Mouse (Mus musculus): ENCODE results near the gene Itga6. TPM values are rescaled to one million over a fixed set of nuclear protein-coding genes. Genes with fewer than 3 reads are reported as not detected.
A peak's percentile ranks its signal among the peaks of the same experiment; 100 is the strongest.
"Not testable (repeated sequence)": the region's sequence is repeated elsewhere in the genome, so short reads cannot be mapped to it uniquely, and the experiment has no call there.

Gene Itga6
- polyA plus RNA-seq, 1 experiment from 2014 or later: 27.7 TPM

- Histone ChIP-seq H3K27me3 (replicated peaks; ENCODE audit: control insufficient read depth, insufficient read depth, low read length) (no peaks in the 10 kb centered on the region), H3K9ac (ENCODE audit: low read length) (no peak overlapping the region), H3K27ac (ENCODE audit: low read depth, low read length) (no peak overlapping the region), H3K9me3 (replicated peaks; ENCODE audit: control insufficient read depth, low read length) (no peaks in the 10 kb centered on the region), H3K4me1 (ENCODE audit: control insufficient read depth, insufficient read depth, low read length) (no peaks in the 10 kb centered on the region), H3K4me3 (ENCODE audit: low read depth, low read length) (no peak overlapping the region), H3K36me3 (ENCODE audit: control insufficient read depth, insufficient read depth, low read length) (peaks cover 31% of the 10 kb centered on the region; the same call in 1 of the 2 replicates), H3K4me2 (ENCODE audit: low read length) (no peak overlapping the region)
- ATAC-seq (no peak), DNase-seq (ENCODE audit: low spot score) (no peak)
- 97% methylated on average over 8 of the region's 8 CpGs for WGBS
Observed at GRCm38 (mm10) chr2:71835556-71835955, 90.1 kb downstream of the Itga6 start.

DNA sequence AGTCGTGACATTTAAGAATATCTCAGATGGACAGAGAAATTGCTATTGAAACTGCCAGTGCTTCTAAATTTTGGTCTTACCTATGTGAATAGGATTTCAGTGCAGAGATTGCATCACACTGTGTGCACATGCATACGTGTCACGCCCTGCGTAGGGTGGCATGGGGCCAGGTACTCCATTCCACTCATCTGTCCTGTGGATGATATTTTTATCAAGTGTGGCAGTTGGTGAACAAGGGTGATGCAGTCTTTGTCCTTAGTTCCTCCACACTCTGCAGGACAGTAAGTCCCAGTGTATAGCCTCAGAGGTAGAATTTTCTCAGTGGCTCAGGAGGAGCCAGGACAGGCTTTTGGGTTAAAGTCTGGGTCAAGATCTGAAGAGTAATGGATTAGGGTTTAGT lies 90.8 kb downstream of the Itga6 start:
- no peak for ATAC-seq
- H3K27ac ChIP-seq (ENCODE audit: low read depth, low read length): no peak overlapping the region
- no peaks in the 10 kb centered on the region for H3K4me1 ChIP-seq (ENCODE audit: control insufficient read depth, insufficient read depth, low read length)
- H3K4me2 ChIP-seq (ENCODE audit: low read length): no peak overlapping the region
- 92% methylated on average over 4 of the region's 4 CpGs for WGBS
- peaks cover 36% of the 10 kb centered on the region; the same call in 1 of the 2 replicates for H3K36me3 ChIP-seq (ENCODE audit: control insufficient read depth, insufficient read depth, low read length)
- no peaks in the 10 kb centered on the region for H3K27me3 ChIP-seq (replicated peaks; ENCODE audit: control insufficient read depth, insufficient read depth, low read length)
- H3K9me3 ChIP-seq (replicated peaks; ENCODE audit: control insufficient read depth, low read length): no peaks in the 10 kb centered on the region
- DNase-seq (ENCODE audit: low spot score): no peak
- H3K9ac ChIP-seq (ENCODE audit: low read length): no peak overlapping the region
- H3K4me3 ChIP-seq (ENCODE audit: low read depth, low read length): no peak overlapping the region

GRCm38 (mm10) chr2:71837261-71837660 lies 91.8 kb downstream of the Itga6 start:
- Histone ChIP-seq H3K27me3 (replicated peaks; ENCODE audit: control insufficient read depth, insufficient read depth, low read length) (no peaks in the 10 kb centered on the region), H3K9me3 (replicated peaks; ENCODE audit: control insufficient read depth, low read length) (no peaks in the 10 kb centered on the region), H3K9ac (ENCODE audit: low read length) (no peak overlapping the region), H3K4me2 (ENCODE audit: low read length) (no peak overlapping the region), H3K4me1 (ENCODE audit: control insufficient read depth, insufficient read depth, low read length) (no peaks in the 10 kb centered on the region), H3K27ac (ENCODE audit: low read depth, low read length) (no peak overlapping the region), H3K36me3 (ENCODE audit: control insufficient read depth, insufficient read depth, low read length) (peaks cover 38% of the 10 kb centered on the region; the same call in 1 of the 2 replicates), H3K4me3 (ENCODE audit: low read depth, low read length) (no peak overlapping the region)
- WGBS: 58% methylated on average over 4 of the region's 4 CpGs
- ATAC-seq (no peak), DNase-seq (ENCODE audit: low spot score) (no peak)

GRCm38 (mm10) chr2:71837791-71838190 lies 92.4 kb downstream of the Itga6 start:
- Histone ChIP-seq H3K36me3 (ENCODE audit: control insufficient read depth, insufficient read depth, low read length) (peaks cover 43% of the 10 kb centered on the region; the same call in 1 of the 2 replicates), H3K4me2 (ENCODE audit: low read length) (no peak overlapping the region), H3K4me3 (ENCODE audit: low read depth, low read length) (no peak overlapping the region), H3K27me3 (replicated peaks; ENCODE audit: control insufficient read depth, insufficient read depth, low read length) (no peaks in the 10 kb centered on the region), H3K27ac (ENCODE audit: low read depth, low read length) (no peak overlapping the region), H3K9me3 (replicated peaks; ENCODE audit: control insufficient read depth, low read length) (no peaks in the 10 kb centered on the region), H3K4me1 (ENCODE audit: control insufficient read depth, insufficient read depth, low read length) (no peaks in the 10 kb centered on the region), H3K9ac (ENCODE audit: low read length) (no peak overlapping the region)
- DNase-seq (ENCODE audit: low spot score) (peak; percentile 83), ATAC-seq (no peak)
- 40% methylated on average over 6 of the region's 6 CpGs for WGBS

DNA sequence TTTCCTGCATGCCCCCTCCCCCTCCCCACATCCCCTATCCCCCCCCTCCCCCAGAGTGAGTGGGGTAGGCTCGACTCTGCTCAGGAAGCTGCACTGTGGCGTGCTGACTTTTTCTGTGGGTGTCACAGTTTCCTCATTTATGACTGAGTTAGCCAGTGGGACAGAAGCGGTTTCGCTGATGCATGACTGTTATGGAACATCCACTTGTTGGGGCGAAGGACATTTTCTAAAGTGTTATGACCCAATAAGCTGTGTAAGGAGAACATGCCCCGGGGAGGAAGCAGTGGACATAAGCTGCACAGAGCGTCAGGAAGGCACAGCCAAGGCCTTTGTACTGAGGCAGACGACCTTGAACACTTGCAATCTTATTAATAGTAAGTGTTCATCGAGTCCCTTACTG lies 97.9 kb downstream of the Itga6 start:
- Histone ChIP-seq H3K4me2 (ENCODE audit: low read length) (no peak overlapping the region), H3K4me1 (ENCODE audit: control insufficient read depth, insufficient read depth, low read length) (no peaks in the 10 kb centered on the region), H3K36me3 (ENCODE audit: control insufficient read depth, insufficient read depth, low read length) (peaks cover 65% of the 10 kb centered on the region), H3K9ac (ENCODE audit: low read length) (no peak overlapping the region), H3K27me3 (replicated peaks; ENCODE audit: control insufficient read depth, insufficient read depth, low read length) (no peaks in the 10 kb centered on the region), H3K9me3 (replicated peaks; ENCODE audit: control insufficient read depth, low read length) (no peaks in the 10 kb centered on the region), H3K27ac (ENCODE audit: low read depth, low read length) (no peak overlapping the region), H3K4me3 (ENCODE audit: low read depth, low read length) (no peak overlapping the region)
- DNase-seq (ENCODE audit: low spot score) (no peak), ATAC-seq (no peak)
- 87% methylated on average over 9 of the region's 9 CpGs for WGBS

- Histone ChIP-seq H3K9ac (ENCODE audit: low read length) (no peak overlapping the region), H3K4me1 (ENCODE audit: control insufficient read depth, insufficient read depth, low read length) (no peaks in the 10 kb centered on the region), H3K9me3 (replicated peaks; ENCODE audit: control insufficient read depth, low read length) (no peaks in the 10 kb centered on the region), H3K27me3 (replicated peaks; ENCODE audit: control insufficient read depth, insufficient read depth, low read length) (no peaks in the 10 kb centered on the region), H3K4me2 (ENCODE audit: low read length) (no peak overlapping the region), H3K4me3 (ENCODE audit: low read depth, low read length) (no peak overlapping the region), H3K27ac (ENCODE audit: low read depth, low read length) (no peak overlapping the region), H3K36me3 (ENCODE audit: control insufficient read depth, insufficient read depth, low read length) (peaks cover 65% of the 10 kb centered on the region)
- no peak for DNase-seq (ENCODE audit: low spot score)
- 91% methylated on average over 6 of the region's 6 CpGs for WGBS
- no peak for ATAC-seq
Observed at GRCm38 (mm10) chr2:71844906-71845305, 99.5 kb downstream of the Itga6 start.

- H3K27me3 ChIP-seq (replicated peaks; ENCODE audit: control insufficient read depth, insufficient read depth, low read length); H3K27ac ChIP-seq (ENCODE audit: low read depth, low read length); H3K9me3 ChIP-seq (replicated peaks; ENCODE audit: control insufficient read depth, low read length); DNase-seq (ENCODE audit: low spot score); H3K4me3 ChIP-seq (ENCODE audit: low read depth, low read length); H3K4me1 ChIP-seq (ENCODE audit: control insufficient read depth, insufficient read depth, low read length); H3K9ac ChIP-seq (ENCODE audit: low read length); H3K4me2 ChIP-seq (ENCODE audit: low read length): not testable (repeated sequence)
- peak; percentile 67 for ATAC-seq
- 2% methylated on average over 5 of the region's 8 CpGs for WGBS
- H3K36me3 ChIP-seq (ENCODE audit: control insufficient read depth, insufficient read depth, low read length): peaks cover 36% of the 10 kb centered on the region
Observed at GRCm38 (mm10) chr2:71852161-71852560, 106.7 kb downstream of the Itga6 start.

DNA sequence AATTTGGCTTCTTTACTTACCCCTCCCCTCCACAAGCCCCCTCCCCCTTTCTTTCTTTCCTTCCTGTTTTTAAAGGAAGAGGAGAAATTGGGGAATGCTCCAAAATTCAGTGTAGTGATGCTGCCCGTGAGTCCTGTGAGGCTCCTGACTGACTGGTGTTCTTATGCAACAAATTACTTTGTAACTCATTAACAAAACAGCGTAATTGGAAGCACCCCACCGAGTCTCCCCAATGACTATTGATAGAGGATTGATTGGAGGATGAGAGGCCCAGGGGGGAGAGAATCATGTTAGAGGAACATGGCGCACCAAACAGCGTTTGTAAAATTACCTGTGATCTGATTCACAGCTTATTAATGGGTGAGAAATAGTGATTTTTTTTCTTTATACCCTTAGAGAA lies 109.7 kb downstream of the Itga6 start:
- peaks cover 17% of the 10 kb centered on the region for H3K36me3 ChIP-seq (ENCODE audit: control insufficient read depth, insufficient read depth, low read length)
- DNase-seq (ENCODE audit: low spot score) (no peak), ATAC-seq (no peak)
- no peak overlapping the region for H3K27ac ChIP-seq (ENCODE audit: low read depth, low read length)
- H3K4me2 ChIP-seq (ENCODE audit: low read length): no peak overlapping the region
- H3K4me1 ChIP-seq (ENCODE audit: control insufficient read depth, insufficient read depth, low read length): no peaks in the 10 kb centered on the region
- H3K4me3 ChIP-seq (ENCODE audit: low read depth, low read length): no peak overlapping the region
- 40% methylated on average over 5 of the region's 5 CpGs for WGBS
- no peaks in the 10 kb centered on the region for H3K27me3 ChIP-seq (replicated peaks; ENCODE audit: control insufficient read depth, insufficient read depth, low read length)
- no peaks in the 10 kb centered on the region for H3K9me3 ChIP-seq (replicated peaks; ENCODE audit: control insufficient read depth, low read length)
- no peak overlapping the region for H3K9ac ChIP-seq (ENCODE audit: low read length)

DNA sequence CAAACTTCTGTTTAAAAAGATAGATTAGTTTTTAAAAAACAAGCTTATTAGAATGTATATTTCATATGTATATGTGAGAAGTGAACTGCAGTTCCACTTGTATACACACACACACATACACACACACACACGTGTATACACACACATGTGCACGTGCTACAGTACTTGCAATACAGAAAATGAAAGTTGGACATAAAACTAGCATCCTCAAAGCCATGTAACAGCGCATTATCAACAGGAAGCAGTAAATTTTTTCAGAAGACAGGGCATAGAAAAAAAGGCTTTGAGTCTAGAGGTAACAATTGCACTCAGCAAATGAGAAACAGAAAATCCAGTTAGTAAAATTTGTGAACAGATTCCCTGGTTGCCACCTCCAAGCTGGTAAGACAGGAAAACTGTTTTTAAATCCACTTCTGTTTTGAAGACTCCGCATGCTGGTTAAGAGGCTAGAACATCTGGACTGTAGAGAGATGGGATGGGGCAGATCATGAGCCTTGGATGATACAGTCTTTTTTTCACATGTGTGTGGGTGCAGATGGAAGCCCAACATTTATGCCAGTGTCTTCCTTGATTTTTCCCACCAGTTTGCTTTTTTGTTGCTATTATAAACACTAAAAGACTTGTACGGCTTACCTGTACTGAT lies 118.2 kb downstream of the Itga6 start:
- no peak for DNase-seq (ENCODE audit: low spot score)
- H3K36me3 ChIP-seq (ENCODE audit: control insufficient read depth, insufficient read depth, low read length): no peaks in the 10 kb centered on the region
- no peaks in the 10 kb centered on the region for H3K4me1 ChIP-seq (ENCODE audit: control insufficient read depth, insufficient read depth, low read length)
- no peak overlapping the region for H3K27ac ChIP-seq (ENCODE audit: low read depth, low read length)
- H3K9me3 ChIP-seq (replicated peaks; ENCODE audit: control insufficient read depth, low read length): no peaks in the 10 kb centered on the region
- no peaks in the 10 kb centered on the region for H3K27me3 ChIP-seq (replicated peaks; ENCODE audit: control insufficient read depth, insufficient read depth, low read length)
- 93% methylated on average over 5 of the region's 5 CpGs for WGBS
- H3K4me3 ChIP-seq (ENCODE audit: low read depth, low read length): no peak overlapping the region
- no peak overlapping the region for H3K4me2 ChIP-seq (ENCODE audit: low read length)
- H3K9ac ChIP-seq (ENCODE audit: low read length): no peak overlapping the region
- ATAC-seq: no peak
